Mouse (Mus musculus) neural tube, embryonic 12.5 days (tissue): Measurements from ENCODE around the gene Vmn2r27. TPM values are rescaled to one million over a fixed set of nuclear protein-coding genes. Genes with fewer than 3 reads are reported as not detected.

Source experiments
- polyA plus RNA-seq: library from polyadenylated mRNA; unstranded; fragments of >200 nt; fragmentation: Nextera tagmentation; extraction: Ambion mirVana; gene quantifications from 2 replicates; pipeline ENCODE4 v1.2.1, GENCODE M21; 2016

Gene Vmn2r27
- polyA plus RNA-seq, 1 experiment from 2014 or later = not detected

Other genes with a start within 250 kb of the Vmn2r27 start
- gene Vmn2r26, start 207.3 kb downstream of the Vmn2r27 start, polyA plus RNA-seq = not detected in 2 replicates
- not detected in 2 replicates for gene Cd163, start 72.8 kb upstream of the Vmn2r27 start, polyA plus RNA-seq
- gene Pex5, start 183.2 kb upstream of the Vmn2r27 start, polyA plus RNA-seq = 69.4 and 70.3 TPM in 2 replicates
- 39.7 and 41.2 TPM in 2 replicates for gene Clstn3, start 232.9 kb upstream of the Vmn2r27 start, polyA plus RNA-seq